Mouse (Mus musculus): Measurements from ENCODE around the gene Qdpr.
"Not testable (repeated sequence)": the region's sequence is repeated elsewhere in the genome, so short reads cannot be mapped to it uniquely, and the experiment has no call there.

The Qdpr gene

DNA sequence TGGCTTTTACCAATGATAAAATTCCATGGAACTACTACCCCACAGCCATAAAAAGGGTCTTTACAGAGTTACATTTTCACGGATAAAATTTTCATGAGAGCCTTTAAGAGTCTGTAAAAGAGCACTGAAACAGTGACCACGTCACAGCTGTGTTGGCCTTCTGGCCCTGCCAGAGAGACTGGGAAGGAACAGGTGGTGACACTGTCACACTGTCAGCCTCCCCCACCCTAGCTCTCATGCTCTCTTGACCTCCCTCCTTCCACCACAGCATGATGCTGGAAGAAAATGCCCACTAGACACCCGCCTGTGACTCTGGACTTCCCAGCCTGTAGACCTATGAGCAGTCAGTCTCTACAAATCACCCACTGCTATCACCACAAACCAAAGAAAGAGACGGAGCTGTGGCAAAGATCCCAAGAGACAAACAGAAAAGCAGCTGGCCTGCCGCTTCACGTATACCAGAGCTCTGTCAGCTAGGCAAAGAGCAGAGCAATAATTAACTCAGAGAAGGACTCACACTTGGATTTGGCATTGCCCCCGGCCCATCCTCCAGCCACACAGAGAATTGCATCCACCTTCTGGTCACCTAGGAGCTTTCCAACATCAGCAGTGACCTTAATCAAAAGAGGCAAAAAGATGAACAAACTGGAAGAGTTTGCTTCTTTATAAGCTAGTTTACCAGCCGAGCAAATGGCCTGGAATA lies 5.8 kb downstream of the Qdpr start:
- H3K4me3 ChIP-seq (replicated peaks; ENCODE audit: low read length): no peak overlapping the region
- H3K9me3 ChIP-seq (ENCODE audit: low read length): no peaks in the 10 kb centered on the region
- TF ChIP-seq POU5F1 (IDR thresholded peaks at IDR 0.05; ENCODE audit: borderline replicate concordance, low read length): no peak
- no peak for TF ChIP-seq CTCF (conservative IDR thresholded peaks at IDR 0.05; ENCODE audit: low read length)
- TF ChIP-seq NANOG (IDR thresholded peaks at IDR 0.05; ENCODE audit: borderline replicate concordance, low read length): no peak
- peaks cover 78% of the 10 kb centered on the region for H3K36me3 ChIP-seq (ENCODE audit: insufficient read depth, low read length)
- peaks cover 26% of the 10 kb centered on the region for H3K4me1 ChIP-seq (replicated peaks; ENCODE audit: low read depth, low read length)
- no peaks in the 10 kb centered on the region for H3K27me3 ChIP-seq (ENCODE audit: insufficient read depth, low read length)

DNA sequence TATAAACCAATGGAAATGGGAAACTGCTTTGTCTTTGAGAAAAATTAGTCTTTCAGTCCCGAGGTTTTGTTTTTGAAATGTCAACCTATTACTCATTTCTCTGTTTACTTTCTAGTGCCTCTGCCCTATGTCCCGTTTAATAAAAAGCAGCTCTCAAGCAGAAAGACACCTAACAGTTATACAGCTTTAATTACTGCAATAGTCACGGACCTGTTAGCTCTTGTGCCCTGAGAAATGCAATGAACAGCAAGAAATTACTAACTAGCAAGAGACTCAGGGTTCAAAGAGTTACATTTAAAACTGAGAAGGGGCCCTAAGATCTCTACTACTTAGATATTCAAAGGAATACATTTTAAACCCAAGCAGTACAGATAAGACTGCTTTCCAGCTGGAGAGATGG lies 8.3 kb downstream of the Qdpr start:
- TF ChIP-seq POU5F1 (IDR thresholded peaks at IDR 0.05; ENCODE audit: borderline replicate concordance, low read length) (no peak), CTCF (conservative IDR thresholded peaks at IDR 0.05; ENCODE audit: low read length) (no peak), NANOG (IDR thresholded peaks at IDR 0.05; ENCODE audit: borderline replicate concordance, low read length) (no peak)
- no peaks in the 10 kb centered on the region for H3K27me3 ChIP-seq (ENCODE audit: insufficient read depth, low read length)
- H3K9me3 ChIP-seq (ENCODE audit: low read length): no peaks in the 10 kb centered on the region
- no peak overlapping the region for H3K4me3 ChIP-seq (replicated peaks; ENCODE audit: low read length)
- H3K4me1 ChIP-seq (replicated peaks; ENCODE audit: low read depth, low read length): peaks cover 6% of the 10 kb centered on the region; the same call in 1 of the 2 replicates
- H3K36me3 ChIP-seq (ENCODE audit: insufficient read depth, low read length): peaks cover 97% of the 10 kb centered on the region

DNA sequence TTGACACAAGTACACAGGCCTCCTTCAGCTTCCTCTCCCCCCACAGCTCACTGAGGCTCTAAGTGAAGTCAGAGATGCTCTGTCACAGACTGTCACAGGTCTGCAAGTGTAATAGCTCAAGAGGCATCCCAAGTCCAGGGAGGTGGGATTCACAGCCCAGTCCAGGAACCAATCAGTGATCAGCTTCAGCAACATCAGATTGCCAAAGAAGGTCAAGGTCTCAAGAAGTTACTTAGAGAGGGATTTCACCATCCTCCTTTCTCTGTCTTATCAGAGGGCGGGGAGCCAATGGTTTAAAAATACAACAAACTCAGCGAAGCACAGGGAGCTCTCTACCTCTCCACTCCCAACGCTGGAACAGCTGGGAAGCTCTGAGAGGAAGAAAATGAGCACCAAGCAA lies 8.9 kb downstream of the Qdpr start:
- H3K9me3 ChIP-seq (ENCODE audit: low read length): no peaks in the 10 kb centered on the region
- peaks cover 6% of the 10 kb centered on the region; the same call in 1 of the 2 replicates for H3K4me1 ChIP-seq (replicated peaks; ENCODE audit: low read depth, low read length)
- H3K4me3 ChIP-seq (replicated peaks; ENCODE audit: low read length): no peak overlapping the region
- TF ChIP-seq POU5F1 (IDR thresholded peaks at IDR 0.05; ENCODE audit: borderline replicate concordance, low read length): no peak
- no peak for TF ChIP-seq NANOG (IDR thresholded peaks at IDR 0.05; ENCODE audit: borderline replicate concordance, low read length)
- no peak for TF ChIP-seq CTCF (conservative IDR thresholded peaks at IDR 0.05; ENCODE audit: low read length)
- no peaks in the 10 kb centered on the region for H3K27me3 ChIP-seq (ENCODE audit: insufficient read depth, low read length)
- H3K36me3 ChIP-seq (ENCODE audit: insufficient read depth, low read length): peaks cover 97% of the 10 kb centered on the region

DNA sequence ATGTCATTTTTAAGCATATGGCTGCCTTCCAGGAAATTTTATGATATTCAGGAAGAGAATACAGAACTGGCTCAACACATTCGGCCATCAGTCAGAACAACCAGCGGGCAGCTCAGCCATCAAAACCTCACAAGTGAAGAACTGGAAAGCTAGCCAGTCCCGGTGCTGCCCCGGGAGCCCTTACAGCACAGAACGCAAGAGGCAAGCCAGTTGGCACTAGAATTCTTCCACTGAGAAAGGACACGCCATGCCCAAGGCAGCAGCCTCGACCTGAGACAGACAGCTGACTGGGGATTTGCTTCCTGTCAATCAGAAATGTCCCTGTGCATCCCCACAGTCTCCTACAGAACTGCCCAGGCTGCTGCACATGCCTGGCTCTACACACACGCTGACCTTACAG lies 11.7 kb downstream of the Qdpr start:
- H3K27me3 ChIP-seq (ENCODE audit: insufficient read depth, low read length): no peaks in the 10 kb centered on the region
- peaks cover 97% of the 10 kb centered on the region for H3K36me3 ChIP-seq (ENCODE audit: insufficient read depth, low read length)
- H3K4me3 ChIP-seq (replicated peaks; ENCODE audit: low read length): no peak overlapping the region
- no peaks in the 10 kb centered on the region for H3K9me3 ChIP-seq (ENCODE audit: low read length)
- TF ChIP-seq NANOG (IDR thresholded peaks at IDR 0.05; ENCODE audit: borderline replicate concordance, low read length) (no peak), POU5F1 (IDR thresholded peaks at IDR 0.05; ENCODE audit: borderline replicate concordance, low read length) (no peak), CTCF (conservative IDR thresholded peaks at IDR 0.05; ENCODE audit: low read length) (no peak)
- H3K4me1 ChIP-seq (replicated peaks; ENCODE audit: low read depth, low read length): peaks cover 6% of the 10 kb centered on the region; the same call in 1 of the 2 replicates

DNA sequence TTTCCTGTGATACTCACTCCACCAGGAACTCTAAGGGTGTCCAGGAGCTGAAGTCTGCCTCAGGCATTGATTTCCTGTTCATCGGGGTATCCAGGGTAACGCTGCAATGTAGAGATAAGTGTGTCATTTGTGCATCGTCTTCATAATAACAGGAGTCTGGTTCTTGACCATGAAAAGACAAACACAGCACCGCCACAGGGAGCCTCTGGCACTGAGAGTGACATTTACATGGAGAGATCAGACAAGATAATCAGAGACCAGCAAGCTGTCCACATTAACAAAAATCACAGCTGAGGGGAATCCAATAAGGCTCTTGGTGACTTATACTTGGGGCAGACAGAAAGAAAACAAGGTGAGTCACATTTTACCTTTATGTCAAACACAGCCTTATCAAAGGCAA lies 12.2 kb downstream of the Qdpr start:
- TF ChIP-seq NANOG (IDR thresholded peaks at IDR 0.05; ENCODE audit: borderline replicate concordance, low read length) (no peak), CTCF (conservative IDR thresholded peaks at IDR 0.05; ENCODE audit: low read length) (no peak), POU5F1 (IDR thresholded peaks at IDR 0.05; ENCODE audit: borderline replicate concordance, low read length) (no peak)
- Histone ChIP-seq H3K4me1 (replicated peaks; ENCODE audit: low read depth, low read length) (peaks cover 6% of the 10 kb centered on the region; the same call in 1 of the 2 replicates), H3K9me3 (ENCODE audit: low read length) (no peaks in the 10 kb centered on the region), H3K27me3 (ENCODE audit: insufficient read depth, low read length) (no peaks in the 10 kb centered on the region), H3K36me3 (ENCODE audit: insufficient read depth, low read length) (peaks cover 98% of the 10 kb centered on the region), H3K4me3 (replicated peaks; ENCODE audit: low read length) (no peak overlapping the region)

DNA sequence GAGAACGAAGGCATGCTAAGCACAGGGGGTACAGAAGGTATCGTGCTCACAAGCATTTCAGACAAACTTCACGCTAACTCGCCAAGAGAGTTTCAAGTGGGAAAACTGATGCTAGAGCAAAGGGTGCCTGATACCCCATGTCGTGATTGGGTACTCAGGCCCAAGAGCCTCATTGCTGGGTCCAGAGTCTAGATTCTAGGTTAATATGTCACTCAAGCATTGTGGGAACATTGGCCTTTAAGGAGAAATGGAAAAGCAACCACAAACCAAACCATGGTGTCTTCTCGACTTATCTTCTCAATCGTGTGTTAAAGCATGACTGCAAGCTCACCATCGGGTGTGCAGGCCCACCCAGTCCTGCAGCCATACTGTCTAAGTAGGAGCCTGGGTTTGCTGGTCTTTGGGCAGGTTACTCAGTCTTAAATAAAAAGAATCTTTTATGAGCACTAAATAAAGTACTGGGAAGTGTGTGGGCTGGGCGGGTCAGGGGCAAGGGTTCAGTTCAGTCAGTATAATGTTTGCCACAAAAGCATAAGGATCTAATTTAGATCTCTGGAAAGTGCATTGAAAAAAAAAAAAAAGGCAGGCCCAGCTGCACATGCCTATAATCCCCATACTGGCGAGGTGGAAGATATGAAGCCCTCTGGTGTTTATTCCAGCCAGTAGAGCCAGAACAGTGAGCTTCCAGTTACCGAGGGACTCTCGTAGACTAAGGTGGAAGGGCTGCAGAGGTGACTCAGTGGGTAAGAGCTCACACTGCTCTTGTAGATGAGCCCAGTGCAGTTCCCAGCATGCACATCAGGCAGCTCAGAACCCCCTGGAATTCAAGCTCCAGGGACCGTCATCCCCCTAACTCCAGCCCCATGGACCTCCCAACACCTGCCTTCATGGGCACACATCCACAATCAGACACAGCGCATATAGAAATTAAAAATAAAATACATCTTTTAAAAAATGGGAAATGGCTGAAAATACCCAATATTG lies 13.8 kb downstream of the Qdpr start:
- Histone ChIP-seq H3K27me3 (ENCODE audit: insufficient read depth, low read length) (no peaks in the 10 kb centered on the region), H3K4me1 (replicated peaks; ENCODE audit: low read depth, low read length) (0 out of 2 replicates have a peak, but pooled peaks cover 2% of the 10 kb centered on the region), H3K4me3 (replicated peaks; ENCODE audit: low read length) (no peak overlapping the region), H3K9me3 (ENCODE audit: low read length) (no peaks in the 10 kb centered on the region), H3K36me3 (ENCODE audit: insufficient read depth, low read length) (peaks cover 98% of the 10 kb centered on the region)
- TF ChIP-seq CTCF (conservative IDR thresholded peaks at IDR 0.05; ENCODE audit: low read length): no peak

DNA sequence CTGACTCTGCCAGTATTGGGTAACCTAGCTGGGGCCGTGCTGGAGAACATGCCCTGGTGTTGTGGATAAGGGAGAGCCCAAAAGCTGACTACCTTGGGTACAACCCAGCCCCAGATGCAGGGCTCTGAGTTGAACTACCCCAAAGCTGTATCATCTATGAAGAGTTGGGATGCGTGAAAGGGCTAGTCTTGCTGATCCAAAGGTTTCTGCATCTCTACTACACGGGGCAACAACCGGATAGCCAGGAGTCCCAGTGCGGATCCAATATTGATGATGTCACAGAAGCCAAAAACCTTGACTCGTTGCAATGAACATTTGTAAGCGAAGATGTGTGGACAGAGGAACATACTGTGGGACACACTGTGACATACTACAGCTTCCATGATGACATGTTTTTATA lies 22.1 kb downstream of the Qdpr start:
- peaks cover 5% of the 10 kb centered on the region; the same call in 1 of the 2 replicates for H3K9me3 ChIP-seq (ENCODE audit: low read length)
- H3K27me3 ChIP-seq (ENCODE audit: insufficient read depth, low read length): no peaks in the 10 kb centered on the region
- no peak overlapping the region for H3K4me3 ChIP-seq (replicated peaks; ENCODE audit: low read length)
- peaks cover 32% of the 10 kb centered on the region for H3K36me3 ChIP-seq (ENCODE audit: insufficient read depth, low read length)
- H3K4me1 ChIP-seq (replicated peaks; ENCODE audit: low read depth, low read length): peaks cover 30% of the 10 kb centered on the region
- TF ChIP-seq NANOG (IDR thresholded peaks at IDR 0.05; ENCODE audit: borderline replicate concordance, low read length) (no peak), CTCF (conservative IDR thresholded peaks at IDR 0.05; ENCODE audit: low read length) (no peak), POU5F1 (IDR thresholded peaks at IDR 0.05; ENCODE audit: borderline replicate concordance, low read length) (no peak)

DNA sequence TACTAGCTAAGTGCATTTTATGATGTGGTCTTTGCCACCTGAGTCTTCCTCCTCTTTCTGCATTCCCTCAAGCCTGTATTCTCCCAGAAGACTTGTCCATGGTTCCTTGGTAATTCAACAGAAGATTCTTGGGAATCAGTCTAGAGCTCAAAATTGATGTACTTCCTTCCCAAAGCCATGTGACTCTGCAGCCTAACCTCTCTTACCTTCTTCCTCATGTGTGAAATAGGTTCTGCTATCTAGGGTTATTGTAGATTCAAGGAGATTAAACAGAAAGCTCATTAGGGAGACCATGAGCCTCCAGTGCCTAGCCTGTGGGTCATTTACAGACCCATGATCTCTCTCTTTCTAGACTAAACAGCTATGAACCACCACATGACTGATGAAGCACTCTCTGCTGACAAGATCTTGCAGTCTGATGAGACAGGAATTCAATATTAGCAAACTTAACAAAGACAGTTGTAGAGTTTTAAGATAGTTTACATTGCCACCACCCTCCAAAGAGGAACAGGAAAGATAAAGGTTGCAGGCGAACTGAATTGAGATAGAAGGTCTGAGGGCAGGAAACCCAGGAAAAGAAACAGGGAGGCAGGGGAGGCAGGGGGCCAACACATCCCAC lies 23.5 kb downstream of the Qdpr start:
- Histone ChIP-seq H3K36me3 (ENCODE audit: insufficient read depth, low read length) (peaks cover 20% of the 10 kb centered on the region; the same call in 1 of the 2 replicates), H3K9me3 (ENCODE audit: low read length) (peaks cover 5% of the 10 kb centered on the region; the same call in 1 of the 2 replicates), H3K4me1 (replicated peaks; ENCODE audit: low read depth, low read length) (peaks cover 30% of the 10 kb centered on the region), H3K4me3 (replicated peaks; ENCODE audit: low read length) (no peak overlapping the region), H3K27me3 (ENCODE audit: insufficient read depth, low read length) (no peaks in the 10 kb centered on the region)
- TF ChIP-seq NANOG (IDR thresholded peaks at IDR 0.05; ENCODE audit: borderline replicate concordance, low read length): no peak
- TF ChIP-seq POU5F1 (IDR thresholded peaks at IDR 0.05; ENCODE audit: borderline replicate concordance, low read length): no peak
- TF ChIP-seq CTCF (conservative IDR thresholded peaks at IDR 0.05; ENCODE audit: low read length): no peak

DNA sequence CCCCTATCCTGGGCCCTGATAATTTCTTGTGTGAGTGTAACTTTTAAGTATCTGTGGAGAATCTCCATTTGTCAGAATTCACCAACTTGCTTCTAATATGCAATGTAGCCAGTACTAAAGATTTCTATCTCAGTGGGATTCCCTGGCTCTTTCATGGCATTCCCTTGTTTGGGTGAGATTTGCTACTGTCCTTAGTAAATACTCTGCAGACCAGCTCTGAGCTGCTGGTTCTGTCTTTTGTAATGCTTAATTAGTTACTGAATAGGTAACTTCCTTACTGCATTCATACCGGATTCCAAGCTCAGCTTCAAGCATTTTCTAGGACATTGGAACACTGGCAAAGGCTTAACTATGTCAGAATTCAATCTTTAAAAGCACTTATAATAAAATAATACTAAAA lies 24.3 kb downstream of the Qdpr start:
- Histone ChIP-seq H3K36me3 (ENCODE audit: insufficient read depth, low read length) (peaks cover 13% of the 10 kb centered on the region; the same call in 1 of the 2 replicates), H3K4me1 (replicated peaks; ENCODE audit: low read depth, low read length) (peaks cover 30% of the 10 kb centered on the region)
- not testable (repeated sequence) for H3K4me3 ChIP-seq (replicated peaks; ENCODE audit: low read length); H3K27me3 ChIP-seq (ENCODE audit: insufficient read depth, low read length); H3K9me3 ChIP-seq (ENCODE audit: low read length)

All from E14TG2a.4 (cell line).